Mouse (Mus musculus): Measurements from ENCODE around the gene Smyd5.
"Not testable (repeated sequence)": the region's sequence is repeated elsewhere in the genome, so short reads cannot be mapped to it uniquely, and the experiment has no call there.

The Smyd5 gene

GRCm38 (mm10) chr6:85450140-85450539 lies 18.4 kb downstream of the Smyd5 start:
- not testable (repeated sequence) for DNase-seq (ENCODE audit: low spot score)

GRCm38 (mm10) chr6:85450697-85451663 lies 19.2 kb downstream of the Smyd5 start, which contains the start of gene Cct7:
Cct7 (plus strand) TSS chr6:85451514.
- DNase-seq (ENCODE audit: low spot score) = peak; percentile 98

- peak; percentile 95 for DNase-seq (ENCODE audit: low spot score)
Observed at GRCm38 (mm10) chr6:85451664-85452410, 20.0 kb downstream of the Smyd5 start, which contains the start of gene Pradc1. Pradc1 (minus strand) TSS chr6:85451970.

- DNase-seq (ENCODE audit: low spot score) = no peak
Observed at GRCm38 (mm10) chr6:85452411-85452665, 20.5 kb downstream of the Smyd5 start.

- no peak for DNase-seq (ENCODE audit: low spot score)
Observed at GRCm38 (mm10) chr6:85452816-85453215, 21.0 kb downstream of the Smyd5 start.

- DNase-seq (ENCODE audit: low spot score) = no peak
Observed at GRCm38 (mm10) chr6:85459621-85460020, 27.8 kb downstream of the Smyd5 start.

- no peak for DNase-seq (ENCODE audit: low spot score)
Observed at GRCm38 (mm10) chr6:85465381-85465780, 33.6 kb downstream of the Smyd5 start.

GRCm38 (mm10) chr6:85469660-85470430 lies 38.1 kb downstream of the Smyd5 start:
- DNase-seq (ENCODE audit: low spot score) = no peak

- no peak for DNase-seq (ENCODE audit: low spot score)
Observed at GRCm38 (mm10) chr6:85471962-85472361, 40.2 kb downstream of the Smyd5 start.

GRCm38 (mm10) chr6:85472542-85472941 lies 40.8 kb downstream of the Smyd5 start:
- DNase-seq (ENCODE audit: low spot score) = no peak

GRCm38 (mm10) chr6:85475581-85475980 lies 43.8 kb downstream of the Smyd5 start:
- DNase-seq (ENCODE audit: low spot score) = no peak

- DNase-seq (ENCODE audit: low spot score) = no peak
Observed at GRCm38 (mm10) chr6:85477366-85477917, 45.7 kb downstream of the Smyd5 start.

GRCm38 (mm10) chr6:85478416-85478815 lies 46.6 kb downstream of the Smyd5 start:
- DNase-seq (ENCODE audit: low spot score) = no peak

- no peak for DNase-seq (ENCODE audit: low spot score)
Observed at GRCm38 (mm10) chr6:85479979-85480378, 48.2 kb downstream of the Smyd5 start.

- DNase-seq (ENCODE audit: low spot score) = no peak
Observed at GRCm38 (mm10) chr6:85480685-85481084, 48.9 kb downstream of the Smyd5 start.

GRCm38 (mm10) chr6:85483843-85484721 lies 52.3 kb downstream of the Smyd5 start:
- DNase-seq (ENCODE audit: low spot score) = no peak

GRCm38 (mm10) chr6:85485738-85486137 lies 53.9 kb downstream of the Smyd5 start:
- DNase-seq (ENCODE audit: low spot score) = no peak

- DNase-seq (ENCODE audit: low spot score) = no peak
Observed at GRCm38 (mm10) chr6:85488510-85488909, 56.7 kb downstream of the Smyd5 start.

GRCm38 (mm10) chr6:85489717-85490116 lies 57.9 kb downstream of the Smyd5 start:
- DNase-seq (ENCODE audit: low spot score) = no peak

GRCm38 (mm10) chr6:85490252-85490651 lies 58.5 kb downstream of the Smyd5 start:
- no peak for DNase-seq (ENCODE audit: low spot score)

GRCm38 (mm10) chr6:85491606-85492005 lies 59.8 kb downstream of the Smyd5 start:
- no peak for DNase-seq (ENCODE audit: low spot score)
